Mouse (Mus musculus): Measurements from ENCODE around the gene Mrpl53.

- TF ChIP-seq CTCF (IDR thresholded peaks at IDR 0.05; ENCODE audit: low read depth) (no peak), EP300 (IDR thresholded peaks at IDR 0.05; ENCODE audit: low read depth) (no peak)
Observed at GRCm38 (mm10) chr6:83117616-83118015, 8.8 kb downstream of the Mrpl53 start.

Measured in liver, postnatal 0 days (tissue).